Mouse (Mus musculus) C2C12 (cell line): ENCODE measurements around the gene Arl6ip4. TPM values are rescaled to one million over a fixed set of nuclear protein-coding genes. Genes with fewer than 3 reads are reported as not detected.

Experiments used
- H3K27me3 ChIP-seq: one replicate; pipeline ENCODE4 v1.6.1; 2011; ENCODE audit not compliant: control insufficient read depth, insufficient read depth, insufficient read length
- H3K36me3 ChIP-seq: one replicate; pipeline ENCODE4 v1.6.1; 2011; ENCODE audit not compliant: control insufficient read depth, insufficient read depth
- H3K4me3 ChIP-seq: one replicate; pipeline ENCODE4 v1.5.1; 2011; ENCODE audit warnings: mild to moderate bottlenecking, control low read depth; ENCODE audit not compliant: poor library complexity, insufficient read depth, severe bottlenecking
- H3K79me2 ChIP-seq: one replicate; pipeline ENCODE4 v1.6.1; 2011; ENCODE audit not compliant: control insufficient read depth, insufficient read depth
- H3K79me3 ChIP-seq: one replicate; pipeline ENCODE4 v1.6.1; 2011; ENCODE audit warnings: low read depth, control low read depth
- H3ac ChIP-seq: one replicate; pipeline ENCODE3; 2011; ENCODE audit warnings: low read depth; ENCODE audit not compliant: control insufficient read depth, insufficient read length
- CEBPB ChIP-seq: IDR thresholded peaks from one replicate; pipeline ENCODE4 v1.6.1; 2011; ENCODE audit warnings: low read depth, mild to moderate bottlenecking, control low read depth, moderate library complexity
- CTCF ChIP-seq: IDR thresholded peaks from one replicate; pipeline ENCODE4 v1.5.1; 2011; ENCODE audit not compliant: control insufficient read depth, insufficient read depth, insufficient read length
- FOSL1 ChIP-seq: IDR thresholded peaks from one replicate; pipeline ENCODE4 v1.8.0; 2011; ENCODE audit warnings: mild to moderate bottlenecking, low read length; ENCODE audit not compliant: poor library complexity, insufficient read depth, severe bottlenecking
- MAX ChIP-seq: IDR thresholded peaks from one replicate; pipeline ENCODE4 v1.6.1; 2011; ENCODE audit warnings: mild to moderate bottlenecking, control low read depth
- MYOD1 ChIP-seq: IDR thresholded peaks from one replicate; pipeline ENCODE4 v1.6.1; 2011; ENCODE audit warnings: low read depth; ENCODE audit not compliant: control insufficient read depth, insufficient read length
- MYOG ChIP-seq: IDR thresholded peaks from one replicate; pipeline ENCODE4 v1.6.1; 2011; ENCODE audit not compliant: control insufficient read depth, insufficient read length; ENCODE audit errors: extremely low read depth
- USF1 ChIP-seq: IDR thresholded peaks from one replicate; pipeline ENCODE4 v1.6.1; 2011; ENCODE audit warnings: low read depth, mild to moderate bottlenecking, control low read depth, moderate library complexity
- polyA plus RNA-seq: library from polyadenylated mRNA; unstranded; fragments of >200 nt; fragmentation: generic; extraction: Trizol; gene quantifications from one replicate; pipeline ENCODE4 v1.2.1, GENCODE M21; 2012; ENCODE audit warnings: missing spikeins

Gene Arl6ip4
- polyA plus RNA-seq, 1 experiment, result 79.6 TPM

GRCm38 (mm10) chr5:124077241-124077640, 38.6 kb upstream of the Arl6ip4 start:
- Histone ChIP-seq H3ac (no peak overlapping the region), H3K27me3 (no peaks in the 10 kb centered on the region), H3K4me3 (no peak overlapping the region), H3K79me3 (no peaks in the 10 kb centered on the region), H3K79me2 (no peaks in the 10 kb centered on the region), H3K36me3 (no peaks in the 10 kb centered on the region)
- no peak for TF ChIP-seq CEBPB
- TF ChIP-seq MAX, result no peak
- TF ChIP-seq MYOD1, result no peak
- TF ChIP-seq CTCF, result no peak
- no peak for TF ChIP-seq MYOG
- no peak for TF ChIP-seq USF1
- TF ChIP-seq FOSL1, result no peak

- Histone ChIP-seq H3K79me2 (no peaks in the 10 kb centered on the region), H3K36me3 (no peaks in the 10 kb centered on the region), H3ac (no peak overlapping the region), H3K27me3 (no peaks in the 10 kb centered on the region), H3K79me3 (no peaks in the 10 kb centered on the region), H3K4me3 (no peak overlapping the region)
- no peak for TF ChIP-seq MYOD1
- TF ChIP-seq MAX, result no peak
- no peak for TF ChIP-seq FOSL1
- TF ChIP-seq USF1, result no peak
- TF ChIP-seq CEBPB, result no peak
- TF ChIP-seq MYOG, result no peak
- TF ChIP-seq CTCF, result no peak
These were observed 37.9 kb upstream of the Arl6ip4 start for GRCm38 (mm10) chr5:124077856-124078460.

GRCm38 (mm10) chr5:124078794-124079416, 37.0 kb upstream of the Arl6ip4 start:
- no peak for TF ChIP-seq FOSL1
- TF ChIP-seq CEBPB, result no peak
- no peak for TF ChIP-seq CTCF
- TF ChIP-seq MYOD1, result no peak
- TF ChIP-seq MYOG, result no peak
- no peak for TF ChIP-seq MAX
- no peak for TF ChIP-seq USF1
- Histone ChIP-seq H3ac (no peak overlapping the region), H3K79me3 (no peaks in the 10 kb centered on the region), H3K36me3 (no peaks in the 10 kb centered on the region), H3K4me3 (no peak overlapping the region), H3K27me3 (no peaks in the 10 kb centered on the region), H3K79me2 (no peaks in the 10 kb centered on the region)

GRCm38 (mm10) chr5:124079880-124080279, 36.0 kb upstream of the Arl6ip4 start:
- TF ChIP-seq MAX (no peak), MYOG (no peak), CTCF (no peak), FOSL1 (no peak), MYOD1 (no peak), CEBPB (no peak), USF1 (no peak)
- H3K79me2 ChIP-seq, result no peaks in the 10 kb centered on the region
- no peaks in the 10 kb centered on the region for H3K36me3 ChIP-seq
- no peak overlapping the region for H3K4me3 ChIP-seq
- H3K27me3 ChIP-seq, result no peaks in the 10 kb centered on the region
- H3ac ChIP-seq, result no peak overlapping the region
- H3K79me3 ChIP-seq, result no peaks in the 10 kb centered on the region

GRCm38 (mm10) chr5:124082447-124082846, 33.4 kb upstream of the Arl6ip4 start:
- Histone ChIP-seq H3K27me3 (no peaks in the 10 kb centered on the region), H3K36me3 (no peaks in the 10 kb centered on the region), H3ac (no peak overlapping the region), H3K79me3 (no peaks in the 10 kb centered on the region), H3K79me2 (no peaks in the 10 kb centered on the region), H3K4me3 (no peak overlapping the region)
- TF ChIP-seq MAX (no peak), CTCF (no peak), MYOG (no peak)

GRCm38 (mm10) chr5:124082941-124083688, 32.8 kb upstream of the Arl6ip4 start:
- TF ChIP-seq CTCF, result no peak
- no peak for TF ChIP-seq USF1
- no peak for TF ChIP-seq CEBPB
- no peak for TF ChIP-seq FOSL1
- no peak for TF ChIP-seq MYOD1
- TF ChIP-seq MYOG, result no peak
- no peak for TF ChIP-seq MAX
- Histone ChIP-seq H3K27me3 (no peaks in the 10 kb centered on the region), H3ac (no peak overlapping the region)

More at GRCm38 (mm10) chr5:124082941-124083688, 32.8 kb upstream of the Arl6ip4 start:
- Histone ChIP-seq H3K36me3 (no peaks in the 10 kb centered on the region), H3K79me3 (no peaks in the 10 kb centered on the region), H3K4me3 (no peak overlapping the region), H3K79me2 (no peaks in the 10 kb centered on the region)
